Mouse (Mus musculus) forebrain, embryonic 10.5 days (tissue): ENCODE results near the gene Foxo6. TPM values are rescaled to one million over a fixed set of nuclear protein-coding genes. Genes with fewer than 3 reads are reported as not detected.

Experiments used
- DNase-seq: peaks from one replicate; pipeline ENCODE4 v3.0.0-alpha.2; 2017; ENCODE audit warnings: low spot score; ENCODE audit errors: extremely low spot score
- H3K27ac ChIP-seq: fragments of 300-500 bp; sonication (generic); 2 replicates; pipeline ENCODE4 v1.5.1; 2016; ENCODE audit warnings: mild to moderate bottlenecking
- H3K27me3 ChIP-seq: fragments of 300-500 bp; sonication (generic); 2 replicates; pipeline ENCODE4 v1.6.1; 2016; ENCODE audit warnings: mild to moderate bottlenecking; ENCODE audit not compliant: poor library complexity, severe bottlenecking
- H3K36me3 ChIP-seq: fragments of 300-500 bp; sonication (generic); replicated peaks from 2 replicates; pipeline ENCODE4 v1.6.1; 2016; ENCODE audit warnings: mild to moderate bottlenecking, moderate library complexity
- H3K4me1 ChIP-seq: fragments of 300-500 bp; sonication (generic); 2 replicates; pipeline ENCODE4 v1.6.1; 2016
- H3K4me3 ChIP-seq: fragments of 300-500 bp; sonication (generic); 2 replicates; pipeline ENCODE4 v1.5.1; 2016; ENCODE audit warnings: mild to moderate bottlenecking, moderate library complexity
- H3K9me3 ChIP-seq: fragments of 300-500 bp; sonication (generic); 2 replicates; pipeline ENCODE4 v1.6.1; 2016; ENCODE audit warnings: mild to moderate bottlenecking, moderate library complexity
- WGBS: fragments of 180-500 bp; shearing (Covaris S2); methylation state at CpG from one replicate; pipeline ENCODE4 v1.1.7; 2016; 5-methylcytosine and 5-hydroxymethylcytosine counted together
- polyA plus RNA-seq: library from polyadenylated mRNA; unstranded; fragments of >200 nt; fragmentation: Nextera tagmentation; extraction: Ambion mirVana; gene quantifications from 2 replicates; pipeline ENCODE4 v1.2.1, GENCODE M21; 2016

Gene Foxo6
- polyA plus RNA-seq, 1 experiment from 2014 or later: 0.06 TPM

- H3K4me3 ChIP-seq: no peak overlapping the region
- H3K9me3 ChIP-seq: no peaks in the 10 kb centered on the region
- H3K27ac ChIP-seq: no peak overlapping the region
- WGBS: 83% methylated on average over 5 of the region's 5 CpGs
- H3K27me3 ChIP-seq: peaks cover 12% of the 10 kb centered on the region; the same call in 1 of the 2 replicates
- no peaks in the 10 kb centered on the region for H3K4me1 ChIP-seq
- DNase-seq: no peak
- no peaks in the 10 kb centered on the region for H3K36me3 ChIP-seq
These were observed 26.2 kb upstream of the Foxo6 start for GRCm38 (mm10) chr4:120313309-120313708.

- 18% methylated on average over 9 of the region's 9 CpGs for WGBS
- no peak for DNase-seq
- no peak overlapping the region for H3K4me3 ChIP-seq
- H3K9me3 ChIP-seq: no peaks in the 10 kb centered on the region
- no peak overlapping the region for H3K27ac ChIP-seq
- H3K36me3 ChIP-seq: no peaks in the 10 kb centered on the region
- peaks cover 26% of the 10 kb centered on the region for H3K27me3 ChIP-seq
- H3K4me1 ChIP-seq: peaks cover 18% of the 10 kb centered on the region
These were observed 17.4 kb upstream of the Foxo6 start for GRCm38 (mm10) chr4:120304580-120304979.

DNA sequence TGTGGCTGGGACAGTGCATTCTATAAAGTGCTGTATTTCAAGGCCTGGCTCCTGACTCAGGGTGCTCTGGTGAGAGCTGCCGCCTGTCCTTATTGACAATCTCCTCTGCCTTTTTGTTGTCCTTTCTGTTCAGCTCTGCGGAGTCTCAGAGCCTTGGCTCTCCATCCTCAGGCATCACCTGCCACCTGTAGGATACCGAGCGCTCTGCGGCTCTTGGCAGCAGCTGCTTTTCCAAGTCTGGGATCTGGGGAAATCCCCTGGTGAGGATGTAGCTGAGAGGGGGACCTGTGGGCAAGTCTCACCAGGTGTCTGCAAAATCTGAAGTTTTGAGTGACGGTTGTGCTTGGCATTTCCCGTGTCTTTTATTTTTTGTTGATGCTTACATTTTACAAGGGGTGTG, 12.1 kb upstream of the Foxo6 start:
- H3K9me3 ChIP-seq: no peaks in the 10 kb centered on the region
- H3K36me3 ChIP-seq: no peaks in the 10 kb centered on the region
- no peak overlapping the region for H3K27ac ChIP-seq
- H3K4me3 ChIP-seq: no peak overlapping the region
- H3K27me3 ChIP-seq: peaks cover 4% of the 10 kb centered on the region
- peaks cover 5% of the 10 kb centered on the region for H3K4me1 ChIP-seq
- DNase-seq: no peak
- WGBS: 47% methylated on average over 7 of the region's 7 CpGs

DNA sequence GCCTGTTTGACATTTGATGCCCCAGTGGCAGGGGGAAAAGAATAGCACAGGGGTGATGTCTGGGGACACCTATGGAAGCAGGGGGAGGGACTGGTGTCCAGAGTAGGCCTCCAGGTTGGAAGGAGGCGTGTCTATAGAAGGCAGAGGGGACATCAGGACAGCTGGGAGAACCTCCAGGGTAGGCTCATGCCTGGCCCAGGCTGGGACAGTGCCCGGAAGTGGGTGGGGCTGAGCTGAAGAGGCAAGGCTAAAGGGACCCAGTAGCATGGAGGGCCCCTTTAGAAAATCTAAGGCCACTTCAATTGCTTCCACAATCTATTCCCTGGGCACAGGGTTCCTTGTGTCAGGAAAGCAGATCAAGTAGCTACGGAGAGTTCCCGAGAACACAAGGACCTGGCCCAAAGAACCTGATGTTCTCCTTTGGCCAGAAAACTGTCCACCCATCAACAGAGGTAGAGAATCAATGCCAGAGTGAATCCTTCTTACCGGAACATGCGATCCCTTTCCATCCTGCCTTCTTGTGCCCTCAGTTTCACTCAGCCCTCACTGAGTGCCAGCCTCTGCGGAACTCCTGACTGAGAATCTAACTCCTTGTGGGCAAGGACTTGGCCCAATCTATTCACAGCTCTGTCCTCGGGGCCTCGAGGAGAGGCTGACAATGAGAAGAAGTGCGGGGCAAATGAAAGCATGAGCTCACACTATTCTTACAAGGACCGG, 4.1 kb upstream of the Foxo6 start:
- no peak overlapping the region for H3K27ac ChIP-seq
- H3K4me3 ChIP-seq: no peak overlapping the region
- H3K27me3 ChIP-seq: peaks cover 50% of the 10 kb centered on the region
- WGBS: 81% methylated on average over 11 of the region's 11 CpGs
- no peak for DNase-seq
- no peaks in the 10 kb centered on the region for H3K9me3 ChIP-seq
- H3K4me1 ChIP-seq: peaks cover 38% of the 10 kb centered on the region
- H3K36me3 ChIP-seq: no peaks in the 10 kb centered on the region

DNA sequence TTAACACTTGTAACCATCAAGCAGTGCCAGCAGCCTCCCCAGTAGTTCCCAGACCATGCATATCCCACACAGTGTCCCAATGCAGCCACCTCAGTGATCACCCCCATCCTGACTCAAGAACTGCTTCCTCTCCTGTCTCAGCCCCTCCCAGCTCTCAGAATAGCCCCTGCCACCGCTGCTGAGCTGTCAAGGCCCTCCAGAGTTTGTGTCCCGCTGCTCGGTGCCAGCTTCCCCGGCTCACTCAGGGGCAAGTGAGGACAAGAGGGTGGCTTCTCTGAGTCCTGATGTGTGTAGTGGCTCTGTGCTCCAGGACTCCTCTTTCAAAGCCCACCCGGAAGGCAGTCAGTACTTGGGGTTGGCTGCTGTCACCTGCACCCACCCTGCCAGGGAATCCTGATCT, 3.3 kb upstream of the Foxo6 start:
- Histone ChIP-seq H3K4me1 (peaks cover 44% of the 10 kb centered on the region), H3K27me3 (peaks cover 58% of the 10 kb centered on the region), H3K4me3 (no peak overlapping the region), H3K36me3 (no peaks in the 10 kb centered on the region), H3K9me3 (no peaks in the 10 kb centered on the region), H3K27ac (no peak overlapping the region)
- no peak for DNase-seq
- 60% methylated on average over 5 of the region's 5 CpGs for WGBS

- Histone ChIP-seq H3K27ac (no peak overlapping the region), H3K9me3 (no peaks in the 10 kb centered on the region), H3K27me3 (peaks cover 69% of the 10 kb centered on the region), H3K4me1 (peaks cover 44% of the 10 kb centered on the region), H3K36me3 (no peaks in the 10 kb centered on the region), H3K4me3 (no peak overlapping the region)
- WGBS: 61% methylated on average over 3 of the region's 3 CpGs
- no peak for DNase-seq
These were observed 2.2 kb upstream of the Foxo6 start for GRCm38 (mm10) chr4:120289181-120289965.

DNA sequence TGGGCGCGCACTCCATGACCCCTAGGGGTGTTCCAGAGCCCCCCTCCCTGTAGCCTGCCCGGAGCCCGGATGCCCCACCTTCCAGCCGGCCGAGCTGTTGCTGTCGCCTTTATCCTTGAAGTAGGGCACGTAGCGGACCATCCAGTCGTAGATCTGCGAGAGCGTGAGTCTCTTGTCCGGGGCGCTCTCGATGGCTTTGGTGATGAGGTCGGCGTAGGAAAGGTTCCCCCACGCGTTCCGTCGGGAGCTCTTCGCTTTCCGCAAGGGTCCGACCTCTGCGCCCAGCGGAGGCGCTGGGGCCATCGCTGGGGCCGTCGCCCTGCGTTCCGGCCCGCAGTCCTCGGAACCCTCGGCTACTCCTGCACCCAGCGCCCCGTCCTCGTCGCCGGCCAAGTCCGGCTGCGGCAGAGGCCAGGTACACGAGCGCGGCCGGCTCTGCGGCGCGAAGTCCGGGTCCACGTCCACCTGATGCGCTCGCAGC, 348 bp downstream of the Foxo6 start:
- peak; percentile 48 for DNase-seq
- Histone ChIP-seq H3K4me1 (peaks cover 65% of the 10 kb centered on the region), H3K36me3 (no peaks in the 10 kb centered on the region), H3K27ac (peak overlapping the region; percentile 78), H3K9me3 (no peaks in the 10 kb centered on the region), H3K4me3 (peak overlapping the region; percentile 76), H3K27me3 (peaks cover 95% of the 10 kb centered on the region)
- under 1% methylated on average over 53 of the region's 53 CpGs for WGBS

DNA sequence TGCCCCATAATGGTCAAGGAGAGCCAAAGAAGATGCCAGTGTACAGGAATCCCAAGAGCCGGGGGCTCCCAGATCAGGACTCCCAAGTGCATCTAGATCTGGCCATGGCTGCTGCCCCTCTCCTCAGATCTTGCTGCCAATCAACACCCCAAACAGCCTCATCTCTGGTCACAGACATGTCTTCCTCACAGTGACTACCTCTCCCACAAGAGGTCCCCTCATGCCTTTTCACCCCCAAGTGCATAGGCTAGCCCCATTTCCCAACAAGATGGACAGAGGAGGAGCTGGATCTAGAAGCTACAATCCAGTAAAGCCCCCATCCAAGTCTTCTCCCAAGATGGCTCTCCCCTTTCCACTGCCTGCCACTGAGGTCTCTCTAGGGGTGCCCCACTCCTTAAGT, 1.4 kb downstream of the Foxo6 start:
- no peak for DNase-seq
- H3K27me3 ChIP-seq: peaks cover 95% of the 10 kb centered on the region
- H3K9me3 ChIP-seq: no peaks in the 10 kb centered on the region
- peak overlapping the region; percentile 76 for H3K4me3 ChIP-seq
- WGBS: 92% methylated on average over 1 of the region's 1 CpGs
- H3K27ac ChIP-seq: no peak overlapping the region
- no peaks in the 10 kb centered on the region for H3K36me3 ChIP-seq
- H3K4me1 ChIP-seq: peaks cover 66% of the 10 kb centered on the region

GRCm38 (mm10) chr4:120285223-120285622, 1.9 kb downstream of the Foxo6 start:
- Histone ChIP-seq H3K4me3 (peak overlapping the region; percentile 76; the same call in 1 of the 2 replicates), H3K9me3 (no peaks in the 10 kb centered on the region), H3K27me3 (peaks cover 95% of the 10 kb centered on the region), H3K27ac (no peak overlapping the region), H3K36me3 (no peaks in the 10 kb centered on the region), H3K4me1 (peaks cover 61% of the 10 kb centered on the region)
- DNase-seq: no peak
- 65% methylated on average over 3 of the region's 3 CpGs for WGBS

- Histone ChIP-seq H3K27me3 (peaks cover 95% of the 10 kb centered on the region), H3K9me3 (no peaks in the 10 kb centered on the region), H3K4me3 (no peak overlapping the region), H3K27ac (no peak overlapping the region), H3K4me1 (peaks cover 54% of the 10 kb centered on the region), H3K36me3 (no peaks in the 10 kb centered on the region)
- DNase-seq: no peak
- WGBS: 82% methylated on average over 1 of the region's 1 CpGs
These were observed 3.0 kb downstream of the Foxo6 start for GRCm38 (mm10) chr4:120284187-120284586.

- Histone ChIP-seq H3K27ac (peak overlapping the region; percentile 82), H3K4me1 (peaks cover 56% of the 10 kb centered on the region), H3K9me3 (no peaks in the 10 kb centered on the region), H3K4me3 (peak overlapping the region; percentile 58), H3K27me3 (peaks cover 97% of the 10 kb centered on the region), H3K36me3 (no peaks in the 10 kb centered on the region)
- WGBS: 8% methylated on average over 6 of the region's 6 CpGs
- no peak for DNase-seq
These were observed 4.0 kb downstream of the Foxo6 start for GRCm38 (mm10) chr4:120283141-120283540.

DNA sequence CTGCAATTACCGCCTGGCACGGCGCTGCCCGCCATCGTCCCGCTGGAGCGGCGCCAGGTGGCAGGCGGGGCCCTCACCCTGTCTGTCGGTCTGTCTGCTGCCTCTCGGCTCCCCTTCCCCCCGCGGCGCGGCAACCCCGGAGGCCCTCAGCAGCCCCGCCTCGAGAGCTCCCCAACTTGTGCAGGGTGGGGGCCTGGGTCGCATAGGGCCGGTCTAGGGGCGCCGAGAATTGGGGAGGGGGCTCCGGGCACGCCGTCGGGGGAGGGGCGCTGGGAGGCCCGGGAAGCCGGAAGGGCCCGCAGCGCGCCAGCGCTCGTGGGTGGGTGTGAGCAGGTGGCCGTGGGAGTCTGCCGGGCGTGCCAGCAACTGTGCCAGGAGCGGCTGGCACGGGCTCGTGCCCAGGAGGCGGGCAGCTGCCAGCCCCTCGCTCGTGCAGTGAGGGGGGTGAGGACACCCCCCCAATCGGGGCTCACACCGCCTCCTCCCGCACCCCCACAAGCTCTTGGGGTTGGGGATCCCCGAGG, 4.5 kb downstream of the Foxo6 start:
- Histone ChIP-seq H3K27ac (peak overlapping the region; percentile 82), H3K36me3 (no peaks in the 10 kb centered on the region), H3K9me3 (no peaks in the 10 kb centered on the region), H3K27me3 (peaks cover 100% of the 10 kb centered on the region), H3K4me1 (peaks cover 55% of the 10 kb centered on the region), H3K4me3 (peak overlapping the region; percentile 58)
- no peak for DNase-seq
- under 1% methylated on average over 47 of the region's 47 CpGs for WGBS

DNA sequence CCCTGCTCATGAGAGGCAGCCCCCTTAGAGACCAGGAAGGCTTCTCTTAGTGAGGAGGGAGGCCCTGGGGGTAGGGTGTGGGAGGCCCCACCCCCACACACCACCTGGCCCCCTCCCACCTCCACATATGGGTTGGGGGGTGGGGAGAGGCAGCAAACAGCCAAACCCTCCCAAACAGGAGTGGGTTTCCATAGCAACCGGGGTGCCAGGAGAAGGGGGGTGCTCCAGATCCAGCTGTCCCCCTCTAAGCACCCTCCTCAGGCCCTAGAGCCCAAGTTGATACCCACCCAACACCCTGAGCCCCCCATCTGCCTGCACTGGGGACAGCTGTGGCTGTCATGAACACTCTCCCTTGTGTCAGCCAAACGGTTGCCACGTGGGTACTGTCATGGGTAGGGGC, 6.1 kb downstream of the Foxo6 start:
- H3K4me1 ChIP-seq: peaks cover 46% of the 10 kb centered on the region
- no peak overlapping the region for H3K27ac ChIP-seq
- DNase-seq: no peak
- 70% methylated on average over 3 of the region's 3 CpGs for WGBS
- no peak overlapping the region for H3K4me3 ChIP-seq
- H3K27me3 ChIP-seq: peaks cover 100% of the 10 kb centered on the region
- H3K9me3 ChIP-seq: no peaks in the 10 kb centered on the region
- no peaks in the 10 kb centered on the region for H3K36me3 ChIP-seq
